Mouse (Mus musculus): Measurements from ENCODE around the gene Aurkaip1. TPM values are rescaled to one million over a fixed set of nuclear protein-coding genes. Genes with fewer than 3 reads are reported as not detected.
"Not testable (repeated sequence)": the region's sequence is repeated elsewhere in the genome, so short reads cannot be mapped to it uniquely, and the experiment has no call there.

The Aurkaip1 gene
- polyA plus RNA-seq (2016; fragmentation: Nextera tagmentation; extraction: Ambion mirVana), result 146 and 149 TPM in 2 replicates

DNA sequence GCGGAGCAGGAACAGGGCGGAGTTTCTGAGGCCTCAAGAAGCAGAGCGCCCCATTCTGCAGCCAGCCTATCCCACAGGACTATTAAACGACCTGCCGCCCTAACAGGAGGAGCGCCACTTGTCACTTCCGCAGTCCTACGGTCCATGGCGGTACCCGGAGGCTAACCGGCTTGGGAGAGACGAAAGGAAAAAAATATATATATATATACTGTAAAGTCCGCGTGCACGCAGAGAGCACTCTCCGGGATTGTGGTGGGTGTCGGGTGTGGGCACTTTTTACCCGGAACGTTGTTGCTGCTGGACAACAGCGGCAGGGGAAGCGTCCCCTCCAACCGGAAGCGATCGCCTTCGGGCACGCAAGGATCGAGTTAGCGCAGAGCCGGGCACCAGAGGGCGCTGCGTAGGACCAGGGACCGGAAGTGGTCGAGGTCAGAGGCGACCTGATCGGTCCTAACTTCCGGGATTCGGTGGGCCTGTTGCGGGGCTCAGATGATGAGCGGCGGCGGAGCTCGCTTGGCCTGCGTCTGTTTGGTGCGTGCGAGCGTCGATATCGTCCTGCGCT, at the start of gene Aurkaip1:
Gene Aurkaip1 (plus strand): TSS at position 68 of the 562 bp plus-strand sequence.
- peak within 1 kb of the TSS; percentile 92 for H3K4me3 ChIP-seq
- ATAC-seq (ENCODE audit: insufficient number of reproducible peaks, insufficient read depth, low FRiP score, low TSS enrichment), result peak; percentile 90
- peak within 1 kb of the TSS; percentile 96 for H3K9ac ChIP-seq
- no peaks in the 10 kb centered on the region for H3K27me3 ChIP-seq
- H3K27ac ChIP-seq, result peak within 1 kb of the TSS; percentile 87
- peaks cover 12% of the 10 kb centered on the region; the same call in 1 of the 2 replicates for H3K36me3 ChIP-seq
- peak within 1 kb of the TSS; percentile 85 for H3K4me2 ChIP-seq (replicated peaks)
- H3K9me3 ChIP-seq, result no peaks in the 10 kb centered on the region
- under 1% methylated on average over 49 of the region's 49 CpGs for WGBS
- peaks cover 26% of the 10 kb centered on the region for H3K4me1 ChIP-seq

DNA sequence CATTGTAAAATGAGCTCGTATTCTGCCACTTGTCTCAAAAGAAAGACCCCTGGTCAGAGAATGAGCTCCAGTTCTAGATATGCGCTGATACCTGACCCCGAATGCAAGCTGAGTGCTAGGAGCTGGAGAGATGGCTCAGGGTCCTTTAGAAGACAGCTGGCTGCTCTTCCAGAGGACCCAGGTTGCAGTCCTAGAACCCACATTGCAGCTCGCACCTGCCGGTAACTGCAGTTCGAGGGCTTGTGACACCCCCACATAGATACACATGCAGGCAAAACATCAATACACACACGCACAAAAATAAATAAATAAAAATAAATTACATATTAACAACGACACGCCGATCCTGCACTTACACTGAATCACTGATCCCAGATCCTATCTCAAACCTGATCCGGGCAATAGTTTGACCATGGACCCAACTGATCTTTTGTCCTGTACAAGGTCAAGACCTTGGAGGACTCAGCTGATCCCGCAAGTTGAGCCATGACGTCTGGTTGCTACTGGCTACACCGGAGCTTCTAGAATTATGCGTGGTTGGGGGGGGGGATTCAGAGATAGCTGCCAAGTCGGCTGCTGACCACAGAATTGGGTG, 47.5 kb upstream of the Aurkaip1 start:
- ATAC-seq (ENCODE audit: insufficient number of reproducible peaks, insufficient read depth, low FRiP score, low TSS enrichment), result no peak
- Histone ChIP-seq H3K4me3 (peak overlapping the region; percentile 59), H3K4me2 (replicated peaks) (peak overlapping the region; percentile 72), H3K9me3 (no peaks in the 10 kb centered on the region), H3K36me3 (no peaks in the 10 kb centered on the region), H3K4me1 (peaks cover 15% of the 10 kb centered on the region), H3K9ac (peak overlapping the region; percentile 30; the same call in 1 of the 2 replicates), H3K27ac (no peak overlapping the region), H3K27me3 (no peaks in the 10 kb centered on the region)
- 44% methylated on average over 16 of the region's 16 CpGs for WGBS

DNA sequence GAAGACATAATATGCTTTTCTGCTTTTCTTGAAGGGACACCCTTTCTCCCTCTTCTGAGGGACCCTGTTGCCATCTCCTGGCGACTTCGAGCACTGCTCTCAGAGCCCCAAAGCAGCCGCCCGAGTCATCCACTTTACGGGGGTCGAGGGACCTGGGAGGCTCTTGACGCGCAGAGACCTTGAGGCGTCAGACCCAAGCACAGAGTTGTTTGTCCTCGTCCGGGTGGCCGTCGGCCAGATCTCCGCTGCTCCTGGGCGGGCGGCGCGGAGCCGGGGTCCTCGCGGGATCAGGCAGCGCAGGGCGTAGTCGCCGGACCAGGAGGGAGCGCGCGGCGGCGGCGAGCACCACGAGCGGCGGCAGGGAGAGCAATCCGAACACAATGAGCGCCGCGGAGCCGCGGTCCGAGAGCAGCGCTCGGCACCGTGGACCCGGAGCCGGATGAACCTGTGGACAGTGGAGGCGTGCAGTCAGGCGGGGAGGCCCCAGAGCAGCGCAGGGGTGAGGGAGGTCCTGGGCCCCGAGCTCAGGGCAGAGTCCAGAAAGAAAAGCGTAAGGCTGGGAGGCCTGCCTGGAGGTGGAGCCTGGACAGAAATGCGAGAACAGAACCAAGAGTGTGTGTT, 46.9 kb upstream of the Aurkaip1 start:
- Histone ChIP-seq H3K27me3 (no peaks in the 10 kb centered on the region), H3K27ac (peak overlapping the region; percentile 80), H3K4me3 (peak overlapping the region; percentile 59), H3K9ac (peak overlapping the region; percentile 87), H3K4me2 (replicated peaks) (peak overlapping the region; percentile 72), H3K4me1 (peaks cover 15% of the 10 kb centered on the region), H3K36me3 (no peaks in the 10 kb centered on the region), H3K9me3 (no peaks in the 10 kb centered on the region)
- under 1% methylated on average over 52 of the region's 52 CpGs for WGBS
- peak; percentile 79 for ATAC-seq (ENCODE audit: insufficient number of reproducible peaks, insufficient read depth, low FRiP score, low TSS enrichment)

DNA sequence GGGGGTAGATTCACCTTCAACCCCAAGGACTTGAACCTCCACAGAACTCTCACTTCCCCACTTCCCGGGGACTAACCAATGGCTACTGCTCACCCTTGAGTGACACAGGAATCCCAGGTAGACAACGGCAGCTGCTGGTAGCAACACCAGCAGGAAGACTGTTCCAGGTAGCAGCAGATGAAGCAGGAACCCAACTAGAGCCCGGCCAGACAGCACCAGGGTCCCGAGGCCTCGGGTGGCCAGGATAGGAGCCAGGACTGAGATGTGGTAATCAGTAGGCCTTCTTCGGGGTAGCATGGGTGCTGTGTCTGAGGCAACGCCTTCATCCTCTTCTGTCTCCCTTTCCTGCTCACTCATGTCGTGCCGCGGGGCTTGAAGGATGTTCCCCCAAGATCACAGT, 45.8 kb upstream of the Aurkaip1 start:
- Histone ChIP-seq H3K4me1 (peaks cover 15% of the 10 kb centered on the region), H3K36me3 (no peaks in the 10 kb centered on the region), H3K27me3 (no peaks in the 10 kb centered on the region), H3K4me2 (replicated peaks) (peak overlapping the region; percentile 72; the same call in 1 of the 2 replicates), H3K27ac (no peak overlapping the region), H3K4me3 (no peak overlapping the region), H3K9me3 (no peaks in the 10 kb centered on the region), H3K9ac (peak overlapping the region; percentile 27; the same call in 1 of the 2 replicates)
- no peak for ATAC-seq (ENCODE audit: insufficient number of reproducible peaks, insufficient read depth, low FRiP score, low TSS enrichment)
- 77% methylated on average over 10 of the region's 10 CpGs for WGBS

DNA sequence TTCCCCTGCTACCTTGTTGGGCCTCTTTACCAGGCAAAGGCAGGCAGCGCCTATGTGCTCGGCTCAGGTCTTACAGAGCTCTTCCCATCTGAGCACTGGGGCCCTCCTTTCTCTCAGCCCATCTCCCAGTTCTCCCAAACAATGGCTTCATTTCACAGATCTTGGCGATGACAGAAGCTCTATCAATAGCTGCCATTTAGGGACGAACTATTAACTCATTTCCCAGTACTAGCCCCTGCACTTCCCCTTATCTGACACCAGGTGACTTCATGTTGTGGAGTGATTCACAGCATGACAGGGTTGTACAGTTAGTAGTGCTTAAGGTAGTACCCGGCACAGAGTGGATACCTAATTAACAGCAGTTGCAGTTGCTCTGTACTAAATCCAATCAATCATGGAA, 45.3 kb upstream of the Aurkaip1 start, which contains the start of gene Tmem88b:
Gene Tmem88b (minus strand): TSS at position 56 of the 400 bp plus-strand sequence.
- 58% methylated on average over 5 of the region's 5 CpGs for WGBS
- Histone ChIP-seq H3K4me1 (peaks cover 14% of the 10 kb centered on the region), H3K9me3 (no peaks in the 10 kb centered on the region), H3K36me3 (no peaks in the 10 kb centered on the region), H3K27me3 (no peaks in the 10 kb centered on the region), H3K4me2 (replicated peaks) (peak within 1 kb of the TSS; percentile 72), H3K9ac (peak within 1 kb of the TSS; percentile 87; the same call in 1 of the 2 replicates), H3K27ac (peak within 1 kb of the TSS; percentile 80; the same call in 1 of the 2 replicates), H3K4me3 (peak within 1 kb of the TSS; percentile 59)
- no peak for ATAC-seq (ENCODE audit: insufficient number of reproducible peaks, insufficient read depth, low FRiP score, low TSS enrichment)

DNA sequence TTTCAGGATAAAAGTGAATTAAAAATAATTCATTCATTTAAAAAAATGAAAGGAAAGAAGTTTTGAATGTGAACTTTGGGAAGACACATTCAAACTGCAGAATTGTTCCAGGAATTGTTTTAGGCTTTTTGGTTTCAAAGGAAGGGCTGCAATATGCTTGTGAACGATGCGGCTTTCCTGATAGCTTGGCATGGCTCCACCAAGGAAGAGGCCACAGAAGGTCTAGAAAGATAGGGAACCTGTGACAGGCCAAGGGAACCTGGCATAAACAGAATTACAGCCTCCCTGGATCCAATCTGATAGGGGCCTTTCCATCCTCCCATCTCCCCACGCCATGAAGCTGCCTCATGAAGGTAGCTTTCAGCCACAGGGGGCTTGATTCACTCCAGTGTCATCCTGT, 42.8 kb upstream of the Aurkaip1 start:
- WGBS, result 81% methylated on average over 3 of the region's 3 CpGs
- no peak for ATAC-seq (ENCODE audit: insufficient number of reproducible peaks, insufficient read depth, low FRiP score, low TSS enrichment)
- H3K4me2 ChIP-seq (replicated peaks), result no peak overlapping the region

DNA sequence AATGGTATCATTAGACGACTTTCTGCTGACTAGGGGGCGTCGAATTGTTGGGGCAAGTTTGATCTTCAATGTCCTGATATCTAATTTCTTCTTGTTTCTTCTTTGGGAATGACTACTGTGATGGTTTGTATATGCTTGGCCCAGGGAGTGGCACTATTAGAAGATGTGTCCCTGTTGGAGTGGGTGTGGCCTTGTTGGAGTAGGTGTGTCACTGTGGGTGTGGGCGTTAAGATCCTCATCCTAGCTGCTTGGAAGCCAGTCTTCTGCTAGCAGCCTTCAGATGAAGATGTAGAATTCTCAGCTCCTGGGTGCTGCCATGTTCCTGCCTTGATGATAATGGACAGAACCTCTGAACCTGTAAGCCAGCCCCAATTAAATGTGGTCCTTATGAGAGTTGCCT, 42.2 kb upstream of the Aurkaip1 start:
- H3K27me3 ChIP-seq; ATAC-seq (ENCODE audit: insufficient number of reproducible peaks, insufficient read depth, low FRiP score, low TSS enrichment); H3K36me3 ChIP-seq; H3K4me3 ChIP-seq; H3K27ac ChIP-seq; H3K9me3 ChIP-seq; H3K4me2 ChIP-seq (replicated peaks); H3K9ac ChIP-seq: not testable (repeated sequence)
- peaks cover 11% of the 10 kb centered on the region for H3K4me1 ChIP-seq
- 78% methylated on average over 4 of the region's 4 CpGs for WGBS

More for the DNA sequence above, 42.8 kb upstream of the Aurkaip1 start:
- Histone ChIP-seq H3K4me1 (peaks cover 11% of the 10 kb centered on the region), H3K9me3 (no peaks in the 10 kb centered on the region), H3K36me3 (no peaks in the 10 kb centered on the region), H3K27ac (no peak overlapping the region), H3K27me3 (no peaks in the 10 kb centered on the region), H3K9ac (no peak overlapping the region), H3K4me3 (no peak overlapping the region)

DNA sequence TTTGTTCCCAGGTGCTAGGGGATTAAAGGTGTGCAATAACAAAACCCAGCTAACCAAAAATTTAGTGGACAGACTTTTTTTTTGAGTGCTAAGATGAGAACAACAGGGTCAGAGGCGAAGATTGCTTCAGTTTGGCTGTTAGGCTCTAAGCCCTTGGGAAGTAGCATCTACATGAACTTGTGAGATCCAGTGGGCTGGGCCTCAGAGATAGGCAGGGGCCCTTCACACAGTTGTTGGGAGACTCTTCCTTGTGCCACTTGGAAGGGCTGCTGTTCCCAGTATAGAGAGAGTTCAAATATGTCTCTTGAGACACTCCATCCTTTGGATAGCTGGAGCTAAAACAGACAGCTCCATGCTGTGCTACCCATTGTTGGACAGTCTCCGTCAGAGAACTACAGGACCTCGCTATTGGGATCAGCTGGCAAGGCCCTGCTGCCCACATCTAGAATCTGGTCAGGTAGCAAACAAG, 41.0 kb upstream of the Aurkaip1 start, which contains the start of gene Ankrd65:
Gene Ankrd65 (plus strand): TSS at position 419 of the 469 bp plus-strand sequence.
- Histone ChIP-seq H3K9ac (no peak within 1 kb of the TSS), H3K9me3 (no peaks in the 10 kb centered on the region), H3K27ac (no peak within 1 kb of the TSS), H3K4me1 (peaks cover 5% of the 10 kb centered on the region; the same call in 1 of the 2 replicates), H3K36me3 (no peaks in the 10 kb centered on the region), H3K4me2 (replicated peaks) (no peak within 1 kb of the TSS), H3K27me3 (no peaks in the 10 kb centered on the region), H3K4me3 (no peak within 1 kb of the TSS)
- WGBS, result 79% methylated on average over 3 of the region's 3 CpGs
- no peak for ATAC-seq (ENCODE audit: insufficient number of reproducible peaks, insufficient read depth, low FRiP score, low TSS enrichment)

DNA sequence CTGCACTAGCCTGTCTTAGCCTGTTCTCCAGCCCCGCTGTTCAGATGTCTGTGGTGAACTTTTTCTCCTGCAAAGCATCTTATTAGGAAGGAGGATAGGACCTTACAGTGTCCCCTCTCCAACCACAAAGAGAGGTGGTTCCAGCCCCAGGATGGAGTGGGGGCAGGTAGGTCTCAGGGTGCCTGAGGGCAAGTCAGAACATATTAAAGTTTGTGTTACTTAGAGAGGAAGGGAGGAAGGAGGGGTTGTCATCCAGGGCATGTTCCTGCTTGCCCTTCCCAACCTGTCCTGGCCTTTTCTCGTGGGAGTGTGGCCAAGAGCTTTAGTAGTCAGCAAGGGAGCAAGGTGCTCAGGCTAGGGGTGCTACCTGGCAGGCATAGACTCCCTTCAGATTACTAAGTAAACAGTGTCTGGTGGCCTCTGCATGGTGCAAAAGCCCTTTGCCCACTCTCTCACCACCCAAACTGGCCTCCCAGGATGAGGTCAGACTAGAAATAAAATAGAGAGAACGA, 40.4 kb upstream of the Aurkaip1 start:
- Histone ChIP-seq H3K9ac (no peak overlapping the region), H3K27ac (no peak overlapping the region), H3K4me2 (replicated peaks) (no peak overlapping the region), H3K4me3 (no peak overlapping the region), H3K36me3 (no peaks in the 10 kb centered on the region), H3K4me1 (no peaks in the 10 kb centered on the region), H3K9me3 (no peaks in the 10 kb centered on the region), H3K27me3 (no peaks in the 10 kb centered on the region)
- ATAC-seq (ENCODE audit: insufficient number of reproducible peaks, insufficient read depth, low FRiP score, low TSS enrichment), result no peak; the same call in 1 of the 2 replicates
- WGBS, result 65% methylated on average over 3 of the region's 3 CpGs

DNA sequence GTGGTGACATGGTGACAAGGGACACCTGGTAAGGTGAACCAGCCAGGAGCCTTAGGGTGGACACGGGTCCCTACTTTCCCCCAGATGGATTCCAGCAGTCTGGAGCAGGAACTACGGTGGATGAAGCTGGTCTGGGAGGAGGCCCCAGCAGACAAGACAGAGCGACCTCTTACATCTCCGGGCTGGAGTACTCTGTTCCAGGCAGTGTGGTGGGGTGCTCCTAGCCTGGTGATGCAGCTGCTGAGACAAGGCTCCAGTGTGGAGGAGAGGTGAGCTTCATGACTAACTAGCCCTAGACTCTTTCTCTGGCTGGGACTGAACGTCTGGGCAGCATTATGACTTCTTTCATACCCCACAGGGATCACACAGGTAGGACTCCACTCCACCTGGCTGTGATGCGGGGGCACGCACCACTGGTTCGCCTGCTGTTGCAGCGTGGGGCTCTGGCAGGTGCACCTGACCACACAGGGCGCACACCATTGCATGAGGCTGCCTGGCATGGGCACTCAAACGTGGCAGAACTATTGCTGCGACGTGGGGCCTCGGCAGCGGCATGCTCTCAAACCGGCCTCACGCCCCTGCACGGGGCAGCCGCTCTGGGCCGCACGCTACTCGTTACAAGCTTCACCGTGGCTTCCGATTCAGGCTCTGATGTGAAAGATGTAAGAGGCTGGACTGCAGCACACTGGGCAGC, 39.7 kb upstream of the Aurkaip1 start:
- WGBS, result 73% methylated on average over 24 of the region's 24 CpGs
- no peaks in the 10 kb centered on the region for H3K4me1 ChIP-seq
- no peak overlapping the region for H3K4me3 ChIP-seq
- H3K27ac ChIP-seq, result no peak overlapping the region
- H3K9me3 ChIP-seq, result no peaks in the 10 kb centered on the region
- no peaks in the 10 kb centered on the region for H3K27me3 ChIP-seq
- H3K4me2 ChIP-seq (replicated peaks), result no peak overlapping the region
- ATAC-seq (ENCODE audit: insufficient number of reproducible peaks, insufficient read depth, low FRiP score, low TSS enrichment), result peak; percentile 47; the same call in 1 of the 2 replicates
- H3K9ac ChIP-seq, result no peak overlapping the region
- H3K36me3 ChIP-seq, result no peaks in the 10 kb centered on the region

DNA sequence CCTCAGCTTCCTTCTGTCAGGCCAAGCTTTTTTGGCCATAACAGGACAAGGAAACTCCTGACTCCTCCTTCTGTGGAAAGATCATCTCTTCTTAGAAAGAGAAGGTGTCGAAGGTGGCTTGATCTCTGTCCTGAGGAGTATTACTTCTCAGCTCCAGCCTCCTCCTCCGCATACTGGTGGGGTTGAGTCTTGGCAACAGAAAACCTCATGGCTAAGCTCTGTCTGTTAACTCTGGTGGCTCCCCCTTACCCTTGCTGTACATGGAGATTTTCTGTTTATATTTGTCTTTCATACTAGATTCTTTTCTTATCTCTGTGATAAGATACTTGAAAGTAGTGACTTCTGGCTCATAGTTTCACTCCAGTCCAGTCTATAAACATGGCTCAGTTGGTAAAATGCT, 37.3 kb upstream of the Aurkaip1 start:
- Histone ChIP-seq H3K36me3 (no peaks in the 10 kb centered on the region), H3K4me1 (no peaks in the 10 kb centered on the region), H3K4me3 (no peak overlapping the region), H3K27me3 (no peaks in the 10 kb centered on the region), H3K27ac (no peak overlapping the region), H3K9ac (no peak overlapping the region), H3K4me2 (replicated peaks) (no peak overlapping the region), H3K9me3 (no peaks in the 10 kb centered on the region)
- 81% methylated on average over 2 of the region's 2 CpGs for WGBS
- no peak for ATAC-seq (ENCODE audit: insufficient number of reproducible peaks, insufficient read depth, low FRiP score, low TSS enrichment)

Measured in embryonic facial prominence, embryonic 12.5 days (tissue).